Mouse (Mus musculus) forebrain, embryonic 14.5 days (tissue): ENCODE measurements around the gene Olfr815. TPM values are rescaled to one million over a fixed set of nuclear protein-coding genes. Genes with fewer than 3 reads are reported as not detected.
"Not testable (repeated sequence)": the region's sequence is repeated elsewhere in the genome, so short reads cannot be mapped to it uniquely, and the experiment has no call there.

Experiments
- ATAC-seq: fragments of 200-750 bp; cut with Nextera tagmentation; 2 replicates; pipeline ENCODE4 v1.8.0; 2017; ENCODE audit warnings: mild to moderate bottlenecking, moderate library complexity
- DNase-seq: peaks from one replicate; pipeline ENCODE4 v3.0.0-alpha.2; 2015; ENCODE audit warnings: low spot score
- H3K27ac ChIP-seq: fragments of 300-500 bp; sonication (generic); 2 replicates; pipeline ENCODE4 v1.5.1; 2014; ENCODE audit warnings: low read depth, mild to moderate bottlenecking, control low read depth, low read length, moderate library complexity
- H3K27me3 ChIP-seq: fragments of 300-500 bp; sonication (generic); replicated peaks from 2 replicates; pipeline ENCODE4 v1.6.1; 2014; ENCODE audit warnings: low read length, control low read depth, mixed read lengths; ENCODE audit not compliant: control insufficient read depth, insufficient read depth
- H3K36me3 ChIP-seq: fragments of 300-500 bp; sonication (generic); 2 replicates; pipeline ENCODE4 v1.6.1; 2014; ENCODE audit warnings: low read length, control low read depth; ENCODE audit not compliant: control insufficient read depth, insufficient read depth
- H3K4me1 ChIP-seq: fragments of 300-500 bp; sonication (generic); 2 replicates; pipeline ENCODE4 v1.6.1; 2014; ENCODE audit warnings: antibody characterized with exemption, low read length, control low read depth; ENCODE audit not compliant: control insufficient read depth, insufficient read depth
- H3K4me2 ChIP-seq: fragments of 300-500 bp; sonication (generic); 2 replicates; pipeline ENCODE4 v1.6.1; 2014; ENCODE audit warnings: mild to moderate bottlenecking, control low read depth, low read length
- H3K4me3 ChIP-seq: fragments of 300-500 bp; sonication (generic); 2 replicates; pipeline ENCODE4 v1.5.1; 2014; ENCODE audit warnings: low read depth, low read length, control low read depth
- H3K9ac ChIP-seq: fragments of 300-500 bp; sonication (generic); 2 replicates; pipeline ENCODE4 v1.6.1; 2014; ENCODE audit warnings: mild to moderate bottlenecking, low read length, control low read depth, moderate library complexity
- H3K9me3 ChIP-seq: fragments of 300-500 bp; sonication (generic); replicated peaks from 2 replicates; pipeline ENCODE4 v1.6.1; 2016; ENCODE audit warnings: low read length, control low read depth, mixed read lengths; ENCODE audit not compliant: control insufficient read depth
- WGBS: fragments of 180-500 bp; shearing (Covaris S2); extraction: QIAGEN DNeasy Blood & Tissue Kit; methylation state at CpG from one replicate; pipeline ENCODE4 v1.1.7; 2014; 5-methylcytosine and 5-hydroxymethylcytosine counted together
- polyA plus RNA-seq: library from polyadenylated mRNA; unstranded; fragments of >200 nt; fragmentation: Nextera tagmentation; extraction: Ambion mirVana; gene quantifications from 2 replicates; pipeline ENCODE4 v1.2.1, GENCODE M21; 2014

Gene Olfr815
- not detected in 2 replicates for polyA plus RNA-seq

- H3K4me1 ChIP-seq, H3K27me3 ChIP-seq, DNase-seq, H3K9me3 ChIP-seq, H3K36me3 ChIP-seq, H3K9ac ChIP-seq, ATAC-seq, H3K4me3 ChIP-seq, H3K27ac ChIP-seq, H3K4me2 ChIP-seq: not testable (repeated sequence)
- no CpG with 5 or more reads among the region's 1 CpGs for WGBS
Measured at GRCm38 (mm10) chr10:129905767-129906166, at the start of gene Olfr815. Gene Olfr815, minus strand, starts transcription at chr10:129905867.

DNA sequence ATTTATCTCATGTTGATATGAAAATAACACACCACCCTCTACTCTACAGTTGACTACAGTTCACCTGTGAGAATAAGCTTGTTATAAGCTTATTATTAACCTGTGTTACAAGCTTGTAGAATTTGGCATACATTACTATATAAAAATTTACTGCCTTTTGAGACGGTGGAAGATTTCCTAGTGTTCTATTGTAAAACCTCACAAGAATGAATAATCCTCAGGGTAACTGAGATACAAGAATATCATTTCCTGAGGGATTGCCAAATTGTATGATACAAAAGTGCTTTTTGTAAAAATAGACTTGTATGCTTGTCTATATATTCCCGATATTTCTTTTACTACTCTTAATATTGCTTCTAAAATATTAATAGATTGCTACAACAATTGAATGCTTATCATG is 43.3 kb upstream of the Olfr815 start, which contains the start of gene Olfr818:
TSS of gene Olfr818 (minus strand) at position 101 of the 400 bp plus-strand sequence.
- Histone ChIP-seq H3K4me1 (no peaks in the 10 kb centered on the region), H3K36me3 (no peaks in the 10 kb centered on the region), H3K9me3 (no peaks in the 10 kb centered on the region), H3K4me3 (no peak within 1 kb of the TSS), H3K9ac (no peak within 1 kb of the TSS), H3K27ac (no peak within 1 kb of the TSS), H3K27me3 (no peaks in the 10 kb centered on the region), H3K4me2 (no peak within 1 kb of the TSS)
- ATAC-seq (no peak), DNase-seq (no peak)
- WGBS = 93% methylated on average over 2 of the region's 2 CpGs

GRCm38 (mm10) chr10:129915497-129915896 is 9.8 kb upstream of the Olfr815 start, which contains the start of gene Olfr816:
Gene Olfr816, minus strand, starts transcription at chr10:129915597.
- Histone ChIP-seq H3K9ac (no peak within 1 kb of the TSS), H3K36me3 (no peaks in the 10 kb centered on the region), H3K27me3 (no peaks in the 10 kb centered on the region), H3K4me1 (no peaks in the 10 kb centered on the region), H3K4me2 (no peak within 1 kb of the TSS), H3K27ac (no peak within 1 kb of the TSS), H3K4me3 (no peak within 1 kb of the TSS), H3K9me3 (no peaks in the 10 kb centered on the region)
- no peak for ATAC-seq
- no peak for DNase-seq
- 76% methylated on average over 1 of the region's 1 CpGs for WGBS

DNA sequence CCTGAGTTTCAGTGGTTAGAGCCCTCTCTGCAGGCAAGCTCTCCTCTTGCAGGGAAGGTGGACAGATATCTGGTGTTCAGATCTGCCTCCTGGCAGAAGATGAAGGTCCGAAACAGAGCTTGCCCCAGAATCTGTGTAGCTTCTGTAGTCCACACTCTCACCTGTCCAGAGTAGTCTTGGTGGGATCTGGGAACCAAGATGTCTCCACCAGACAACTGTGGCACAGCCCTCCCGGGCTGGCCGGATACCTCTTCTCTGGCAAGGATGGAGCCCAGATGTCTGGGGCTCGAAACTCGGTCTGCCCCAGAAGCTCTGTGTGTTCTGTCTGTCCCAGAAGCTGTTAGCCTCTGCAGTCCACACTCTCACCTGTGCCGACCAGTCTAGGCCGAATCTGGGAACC is 19.7 kb downstream of the Olfr815 start:
- no peaks in the 10 kb centered on the region for H3K9me3 ChIP-seq
- ATAC-seq (no peak), DNase-seq (no peak)
- H3K27ac ChIP-seq = no peak overlapping the region
- no peaks in the 10 kb centered on the region for H3K27me3 ChIP-seq
- H3K9ac ChIP-seq = no peak overlapping the region
- H3K4me2 ChIP-seq = no peak overlapping the region
- H3K36me3 ChIP-seq = no peaks in the 10 kb centered on the region
- no peak overlapping the region for H3K4me3 ChIP-seq
- 93% methylated on average over 7 of the region's 7 CpGs for WGBS
- no peaks in the 10 kb centered on the region for H3K4me1 ChIP-seq

DNA sequence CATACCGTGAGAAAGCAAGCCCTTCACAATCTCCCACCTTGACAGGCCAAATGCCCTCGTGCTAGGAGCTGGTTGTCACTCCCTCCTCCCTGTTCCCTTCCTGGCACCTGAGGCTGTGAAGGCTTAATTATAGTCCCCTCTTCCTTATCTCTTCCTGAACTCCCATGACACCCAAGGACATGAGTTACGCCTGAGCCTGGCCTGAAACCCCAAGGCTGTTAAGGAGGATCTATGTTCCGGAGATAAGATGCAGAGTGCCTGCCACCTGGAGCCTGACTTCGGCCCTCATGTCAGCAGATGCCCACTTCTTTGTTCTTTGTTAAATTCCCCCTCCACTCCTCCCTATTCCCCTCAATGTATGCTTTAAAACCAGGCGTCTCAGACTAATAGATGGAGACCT is 20.2 kb downstream of the Olfr815 start:
- not testable (repeated sequence) for H3K27me3 ChIP-seq, H3K27ac ChIP-seq, ATAC-seq, DNase-seq, H3K4me1 ChIP-seq, H3K4me2 ChIP-seq, H3K4me3 ChIP-seq, H3K9ac ChIP-seq, H3K9me3 ChIP-seq, H3K36me3 ChIP-seq
- 87% methylated on average over 6 of the region's 6 CpGs for WGBS

DNA sequence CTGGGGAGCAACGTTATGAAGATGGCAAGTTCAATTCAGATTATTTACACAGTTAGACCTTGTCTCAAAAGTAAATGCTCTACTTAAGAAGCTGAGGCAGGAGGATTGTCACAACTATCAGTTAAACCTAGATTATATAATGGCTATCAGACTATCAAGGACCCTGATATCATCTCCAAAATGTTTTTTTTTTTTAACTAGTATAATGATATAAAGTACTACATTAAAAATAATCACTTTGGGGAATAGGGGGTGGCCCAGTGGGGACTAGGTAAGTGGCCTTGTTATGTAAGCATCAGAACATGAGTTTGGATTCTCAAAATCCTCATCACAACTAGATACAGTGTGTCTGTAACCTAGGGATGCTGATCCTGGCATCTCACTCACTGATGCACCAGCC is 25.9 kb downstream of the Olfr815 start, which contains the start of gene Olfr814:
TSS of gene Olfr814 (minus strand) at position 101 of the 400 bp plus-strand sequence.
- WGBS = no CpG with 5 or more reads among the region's 1 CpGs
- not testable (repeated sequence) for ATAC-seq, H3K4me3 ChIP-seq, H3K4me2 ChIP-seq, H3K36me3 ChIP-seq, H3K9ac ChIP-seq, H3K9me3 ChIP-seq, H3K27ac ChIP-seq, H3K27me3 ChIP-seq, H3K4me1 ChIP-seq, DNase-seq

DNA sequence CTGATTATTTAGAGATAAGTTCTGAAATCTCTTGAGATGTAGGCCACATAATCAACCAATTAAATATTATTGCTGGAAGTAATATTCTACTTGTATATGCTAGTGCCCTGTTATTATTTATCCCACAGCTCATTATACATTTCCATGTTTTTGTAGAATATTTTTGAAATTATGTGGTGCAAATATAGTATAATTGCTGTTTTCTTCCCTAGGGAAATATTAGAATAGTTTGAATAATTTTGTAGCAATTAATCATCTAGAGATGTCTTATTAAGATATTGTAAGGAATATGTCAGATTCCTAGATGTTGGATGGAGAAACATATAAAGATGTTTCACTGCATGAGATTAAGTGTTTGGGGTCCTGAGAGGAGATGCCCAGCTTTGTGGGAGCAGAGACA is 50.6 kb downstream of the Olfr815 start, which contains the start of gene Olfr813:
TSS of gene Olfr813 (plus strand) at position 301 of the 400 bp plus-strand sequence.
- Histone ChIP-seq H3K9ac (no peak within 1 kb of the TSS), H3K36me3 (no peaks in the 10 kb centered on the region), H3K4me1 (no peaks in the 10 kb centered on the region), H3K27ac (no peak within 1 kb of the TSS), H3K4me3 (no peak within 1 kb of the TSS), H3K9me3 (no peaks in the 10 kb centered on the region), H3K4me2 (no peak within 1 kb of the TSS), H3K27me3 (no peaks in the 10 kb centered on the region)
- ATAC-seq (no peak), DNase-seq (no peak)

Other genes starting within 250 kb of the Olfr815 start
- not detected in 2 replicates for gene Olfr800, start 248.2 kb downstream of the Olfr815 start, polyA plus RNA-seq
- gene Olfr801, start 232.0 kb downstream of the Olfr815 start, polyA plus RNA-seq = not detected in 2 replicates
- gene Olfr802, start 217.7 kb downstream of the Olfr815 start, polyA plus RNA-seq = not detected in 2 replicates
- gene Olfr803, start 211.6 kb downstream of the Olfr815 start, polyA plus RNA-seq = not detected in 2 replicates
- not detected in 2 replicates for gene Olfr804, start 202.7 kb downstream of the Olfr815 start, polyA plus RNA-seq
- gene Olfr805, start 176.5 kb downstream of the Olfr815 start, polyA plus RNA-seq = not detected in 2 replicates
- gene Olfr806, start 163.9 kb downstream of the Olfr815 start, polyA plus RNA-seq = not detected in 2 replicates
- not detected in 2 replicates for gene Olfr807, start 148.1 kb downstream of the Olfr815 start, polyA plus RNA-seq
- not detected in 2 replicates for gene Olfr808, start 140.4 kb downstream of the Olfr815 start, polyA plus RNA-seq
- not detected in 2 replicates for gene Olfr809, start 131.2 kb downstream of the Olfr815 start, polyA plus RNA-seq
- not detected in 2 replicates for gene Olfr810, start 111.0 kb downstream of the Olfr815 start, polyA plus RNA-seq
- gene Olfr811, start 101.5 kb downstream of the Olfr815 start, polyA plus RNA-seq = not detected in 2 replicates
- not detected in 2 replicates for gene Olfr812, start 59.8 kb downstream of the Olfr815 start, polyA plus RNA-seq
- not detected in 2 replicates for gene Olfr813, start 50.5 kb downstream of the Olfr815 start, polyA plus RNA-seq
- gene Olfr814, start 26.0 kb downstream of the Olfr815 start, polyA plus RNA-seq = not detected in 2 replicates
- not detected in 2 replicates for gene Olfr816, start 9.7 kb upstream of the Olfr815 start, polyA plus RNA-seq
- gene Olfr818, start 43.2 kb upstream of the Olfr815 start, polyA plus RNA-seq = not detected in 2 replicates
- not detected in 2 replicates for gene Olfr819, start 61.4 kb upstream of the Olfr815 start, polyA plus RNA-seq
- not detected in 2 replicates for gene Olfr247, start 70.3 kb upstream of the Olfr815 start, polyA plus RNA-seq
- not detected in 2 replicates for gene Gm10310, start 79.2 kb upstream of the Olfr815 start, polyA plus RNA-seq
- not detected in 2 replicates for gene Olfr820, start 106.8 kb upstream of the Olfr815 start, polyA plus RNA-seq
- gene Olfr821, start 124.5 kb upstream of the Olfr815 start, polyA plus RNA-seq = not detected in 2 replicates
- gene Olfr822, start 165.3 kb upstream of the Olfr815 start, polyA plus RNA-seq = not detected in 2 replicates
- not detected in 2 replicates for gene Olfr823, start 209.5 kb upstream of the Olfr815 start, polyA plus RNA-seq
- gene Olfr824, start 224.1 kb upstream of the Olfr815 start, polyA plus RNA-seq = not detected in 2 replicates